Mouse (Mus musculus) heart, postnatal 0 days (tissue): ENCODE data around the gene Ggt5.

Source experiments
- CTCF ChIP-seq: IDR thresholded peaks from 2 replicates; pipeline ENCODE4 v1.5.1; 2016; ENCODE audit warnings: antibody characterized with exemption, control low read depth, low read depth
- EP300 ChIP-seq: IDR thresholded peaks from 2 replicates; pipeline ENCODE4 v1.6.1; 2016; ENCODE audit warnings: antibody characterized with exemption, low read depth

- no peak for TF ChIP-seq CTCF
- no peak for TF ChIP-seq EP300
These were observed 53.8 kb downstream of the Ggt5 start for GRCm38 (mm10) chr10:75642891-75643290.
